Mouse (Mus musculus): ENCODE results near the gene Glrx. TPM values are rescaled to one million over a fixed set of nuclear protein-coding genes. Genes with fewer than 3 reads are reported as not detected.

The Glrx gene
- total and polyA plus RNA-seq, 3 experiments, result 9.2 to 20.2 TPM; not detected in 1

DNA sequence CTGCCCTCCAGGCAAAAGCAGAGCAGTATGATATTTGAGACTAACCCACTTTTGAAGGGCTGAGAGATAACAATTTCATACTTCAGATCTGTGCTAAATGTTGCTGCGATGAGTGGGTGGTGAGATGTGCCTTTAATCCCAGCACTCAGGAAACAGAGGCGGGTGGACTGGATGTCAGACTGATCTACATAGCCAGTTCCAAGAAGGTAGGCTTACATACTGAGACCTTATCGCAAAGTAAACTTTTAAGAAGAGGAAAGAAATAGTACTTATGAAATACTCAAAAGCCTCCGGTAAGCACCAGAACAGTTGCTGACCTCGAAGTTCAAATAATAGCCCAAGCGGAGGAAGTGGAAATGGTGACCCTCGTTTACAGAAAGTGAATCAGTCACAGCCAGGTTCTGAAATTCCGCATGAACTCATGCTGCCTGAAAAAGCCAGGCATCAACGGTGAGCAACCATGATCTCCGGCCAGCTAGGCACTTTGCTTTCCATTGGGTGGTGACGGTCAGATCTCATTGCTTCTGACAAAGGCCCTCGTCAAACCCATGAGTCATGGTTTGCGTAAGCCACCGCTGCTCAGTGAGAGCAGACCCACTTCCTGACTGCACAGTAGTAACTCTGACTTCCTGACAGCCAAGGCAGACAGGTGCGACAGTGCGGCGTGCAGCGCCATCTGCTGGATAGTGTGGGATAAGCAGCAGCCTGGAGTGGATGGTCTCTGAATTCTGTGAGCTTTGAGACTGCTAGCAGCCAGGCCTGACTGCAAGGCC is 42.1 kb upstream of the Glrx start:
- Histone ChIP-seq H3K79me2 (ENCODE audit: control insufficient read depth, insufficient read depth, low read length, poor library complexity) (no peaks in the 10 kb centered on the region), H3K9ac (ENCODE audit: control insufficient read depth, low read depth, low read length, poor library complexity, severe bottlenecking) (peak overlapping the region; percentile 69), H3K4me1 (ENCODE audit: control insufficient read depth in 1 of 2, insufficient read depth in 2 of 2, low read length in 2 of 2) (peaks cover 0 to 10% of the 10 kb centered on the region in 2 experiments; a peak in 2 of 4 replicates), H3K9me3 (replicated peaks; ENCODE audit: insufficient read depth, low read length) (no peaks in the 10 kb centered on the region), H3K27ac (ENCODE audit: control insufficient read depth, low read depth, low read length) (peak overlapping the region; percentile 89), H3K36me3 (ENCODE audit: control insufficient read depth in 1 of 2, insufficient read depth in 2 of 2, low read length in 2 of 2) (no peaks in the 10 kb centered on the region), H3K27me3 (ENCODE audit: control insufficient read depth in 1 of 2, insufficient read depth in 2 of 2, low read length in 2 of 2) (no peaks in the 10 kb centered on the region), H3K4me3 (ENCODE audit: control insufficient read depth in 1 of 2, insufficient read depth in 1 of 2, low read depth in 2 of 2, low read length in 2 of 2) (peak overlapping the region; percentile 61 to 69)
- peak; percentile 97 for DNase-seq (ENCODE audit: low read depth, low spot score)
- TF ChIP-seq ELF1 (IDR thresholded peaks at IDR 0.05; ENCODE audit: low read depth, low read length), result peak; percentile 95
- TF ChIP-seq MAX (IDR thresholded peaks at IDR 0.05; ENCODE audit: low read length), result no peak; the same call in none of the 2 replicates
- TF ChIP-seq POLR2AphosphoS2 (IDR thresholded peaks at IDR 0.05; ENCODE audit: low read length), result no peak
- peak; percentile 66 for TF ChIP-seq MXI1 (IDR thresholded peaks at IDR 0.05; ENCODE audit: low read depth, low read length)
- TF ChIP-seq MYC (IDR thresholded peaks at IDR 0.05; ENCODE audit: low read depth, low read length), result no peak; the same call in 1 of the 2 replicates
- TF ChIP-seq SIN3A (IDR thresholded peaks at IDR 0.05; ENCODE audit: low read length), result peak; percentile 93
- peak; percentile 49 for TF ChIP-seq GATA1 (IDR thresholded peaks at IDR 0.05; ENCODE audit: low read depth, low read length)
- no peak for TF ChIP-seq ZKSCAN1 (IDR thresholded peaks at IDR 0.05; ENCODE audit: low read depth, low read length)
- no peak for TF ChIP-seq JUND (IDR thresholded peaks at IDR 0.05; ENCODE audit: low read depth, low read length)
- TF ChIP-seq USF1 (IDR thresholded peaks at IDR 0.05; ENCODE audit: low read depth, low read length), result no peak
- peak; percentile 54; the same call in 1 of the 2 replicates for TF ChIP-seq MAZ (IDR thresholded peaks at IDR 0.05; ENCODE audit: low read depth, low read length)
- TF ChIP-seq E2F4 (IDR thresholded peaks at IDR 0.05; ENCODE audit: borderline replicate concordance, low read depth, low read length), result no peak
- TF ChIP-seq MYB (IDR thresholded peaks at IDR 0.05; ENCODE audit: low read depth, low read length), result no peak
- TF ChIP-seq GABPA (IDR thresholded peaks at IDR 0.05; ENCODE audit: low read depth, low read length), result peak; percentile 54
- TF ChIP-seq ZNF384 (IDR thresholded peaks at IDR 0.05; ENCODE audit: low read depth, low read length), result peak; percentile 57; the same call in 1 of the 2 replicates
- TF ChIP-seq TBP (IDR thresholded peaks at IDR 0.05; ENCODE audit: low read depth, low read length), result peak; percentile 61
- no peak for TF ChIP-seq POLR2AphosphoS5 (IDR thresholded peaks at IDR 0.05; ENCODE audit: borderline replicate concordance, low read depth, low read length)
- TF ChIP-seq CHD2 (IDR thresholded peaks at IDR 0.05; ENCODE audit: low read length), result no peak
- no peak for TF ChIP-seq MEF2A (IDR thresholded peaks at IDR 0.05; ENCODE audit: extremely low read depth, insufficient replicate concordance, low read depth, low read length, poor library complexity, severe bottlenecking)
- no peak for TF ChIP-seq ZMIZ1 (IDR thresholded peaks at IDR 0.05; ENCODE audit: low read depth, low read length)
- TF ChIP-seq EP300 (IDR thresholded peaks at IDR 0.05; ENCODE audit: low read depth in 1 of 2, low read length in 2 of 2), result peak in 1 of 2 experiments; percentile 67; a peak in 2 of 4 replicates
- TF ChIP-seq RAD21 (IDR thresholded peaks at IDR 0.05; ENCODE audit: low read depth, low read length), result no peak; the same call in none of the 2 replicates
- 0 out of 2 replicates have a peak, but pooled peaks have one; percentile 24 for TF ChIP-seq UBTF (IDR thresholded peaks at IDR 0.05; ENCODE audit: borderline replicate concordance, insufficient read depth, low read depth, low read length)
- peak; percentile 51; the same call in 1 of the 2 replicates for TF ChIP-seq MAFK (IDR thresholded peaks at IDR 0.05; ENCODE audit: borderline replicate concordance, low read depth, low read length)
- TF ChIP-seq RCOR1 (IDR thresholded peaks at IDR 0.05; ENCODE audit: low read depth, low read length), result no peak
- TF ChIP-seq SMC3 (IDR thresholded peaks at IDR 0.05; ENCODE audit: low read depth, low read length), result peak; percentile 100
- TF ChIP-seq ZC3H11A (IDR thresholded peaks at IDR 0.05; ENCODE audit: low read depth, low read length), result peak; percentile 100
- peak; percentile 97 to 100 (median 97) for TF ChIP-seq CTCF (IDR thresholded peaks at IDR 0.05 in 2 of 3, conservative IDR thresholded peaks at IDR 0.05 in 1 of 3; ENCODE audit: control insufficient read depth in 1 of 3, insufficient read depth in 1 of 3, low read depth in 2 of 3, low read length in 3 of 3, poor library complexity in 1 of 3, severe bottlenecking in 1 of 3)
- TF ChIP-seq ETS1 (IDR thresholded peaks at IDR 0.05; ENCODE audit: low read depth, low read length), result peak; percentile 91
- TF ChIP-seq USF2 (IDR thresholded peaks at IDR 0.05; ENCODE audit: borderline replicate concordance in 1 of 2, insufficient read depth in 1 of 2, low read depth in 1 of 2, low read length in 2 of 2), result no peak
- TF ChIP-seq KAT2A (conservative IDR thresholded peaks at IDR 0.05; ENCODE audit: low read depth, low read length), result no peak
- no peak for TF ChIP-seq TAL1 (IDR thresholded peaks at IDR 0.05; ENCODE audit: low read length)
- no peak for TF ChIP-seq CHD1 (IDR thresholded peaks at IDR 0.05; ENCODE audit: low read depth, low read length)
- peak; percentile 61 for TF ChIP-seq NELFE (IDR thresholded peaks at IDR 0.05; ENCODE audit: low read depth, low read length)
- peak in 1 of 2 experiments; percentile 70; a peak in 2 of 4 replicates for TF ChIP-seq POLR2A (IDR thresholded peaks at IDR 0.05; ENCODE audit: control insufficient read depth in 1 of 2, insufficient read depth in 1 of 2, low read depth in 1 of 2, low read length in 2 of 2, poor library complexity in 1 of 2)
- 0 out of 2 replicates have a peak, but pooled peaks have one; percentile 10 for TF ChIP-seq BHLHE40 (IDR thresholded peaks at IDR 0.05; ENCODE audit: borderline replicate concordance, low read depth, low read length)

Measured in MEL (cell line).